Mouse (Mus musculus) heart, embryonic 14.5 days (tissue): Measurements from ENCODE around the gene Vps53. TPM values are rescaled to one million over a fixed set of nuclear protein-coding genes. Genes with fewer than 3 reads are reported as not detected.

Experiments used
- ATAC-seq: fragments of 200-750 bp; cut with Nextera tagmentation; 2 replicates; pipeline ENCODE4 v1.8.0; 2017; ENCODE audit warnings: low read depth, moderate TSS enrichment; ENCODE audit not compliant: insufficient number of reproducible peaks, insufficient read depth, low FRiP score
- H3K27ac ChIP-seq, 2 experiments: fragments of 200-500 bp in 1 of 2; fragments of 300-500 bp in 1 of 2; sonication (generic) in 1 of 2; replicated peaks in 1 of 2; 2 replicates each; pipeline ENCODE4 v1.5.1; 2012 to 2014; ENCODE audit warnings: low read depth in 2 of 2, low read length in 2 of 2, control low read depth in 1 of 2, mild to moderate bottlenecking in 1 of 2, mixed read lengths in 1 of 2; ENCODE audit not compliant: control insufficient read depth in 1 of 2, insufficient read depth in 1 of 2
- H3K27me3 ChIP-seq: fragments of 300-500 bp; sonication (generic); 2 replicates; pipeline ENCODE4 v1.6.1; 2014; ENCODE audit warnings: mild to moderate bottlenecking, low read length, control low read depth; ENCODE audit not compliant: control insufficient read depth, insufficient read depth
- H3K36me3 ChIP-seq: fragments of 300-500 bp; sonication (generic); 2 replicates; pipeline ENCODE4 v1.6.1; 2014; ENCODE audit warnings: mild to moderate bottlenecking, control low read depth, low read length, mixed read lengths; ENCODE audit not compliant: control insufficient read depth, insufficient read depth
- H3K4me1 ChIP-seq, 2 experiments: fragments of 200-500 bp in 1 of 2; fragments of 300-500 bp in 1 of 2; sonication (generic) in 1 of 2; 2 replicates each; pipeline ENCODE4 v1.6.1; 2012 to 2014; ENCODE audit warnings: low read length in 2 of 2, control low read depth in 1 of 2, mixed read lengths in 1 of 2; ENCODE audit not compliant: control insufficient read depth in 2 of 2, insufficient read depth in 2 of 2
- H3K4me2 ChIP-seq: fragments of 300-500 bp; sonication (generic); 2 replicates; pipeline ENCODE4 v1.6.1; 2014; ENCODE audit warnings: mild to moderate bottlenecking, low read length
- H3K4me3 ChIP-seq, 2 experiments: fragments of 200-500 bp in 1 of 2; fragments of 300-500 bp in 1 of 2; sonication (generic) in 1 of 2; 2 replicates each; pipeline ENCODE4 v1.5.1; 2012 to 2014; ENCODE audit warnings: low read length in 2 of 2, mild to moderate bottlenecking in 2 of 2, control low read depth in 1 of 2, low read depth in 1 of 2, moderate library complexity in 1 of 2; ENCODE audit not compliant: control insufficient read depth in 1 of 2, insufficient read depth in 1 of 2
- H3K9ac ChIP-seq: fragments of 300-500 bp; sonication (generic); 2 replicates; pipeline ENCODE4 v1.6.1; 2014; ENCODE audit warnings: mild to moderate bottlenecking, low read length
- H3K9me3 ChIP-seq: fragments of 300-500 bp; sonication (generic); 2 replicates; pipeline ENCODE4 v1.6.1; 2016; ENCODE audit warnings: low read length, control low read depth; ENCODE audit not compliant: control insufficient read depth
- WGBS: fragments of 180-500 bp; shearing (Covaris S2); extraction: QIAGEN DNeasy Blood & Tissue Kit; methylation state at CpG from one replicate; pipeline ENCODE4 v1.1.7; 2014; 5-methylcytosine and 5-hydroxymethylcytosine counted together
- polyA plus RNA-seq: library from polyadenylated mRNA; unstranded; fragments of >200 nt; fragmentation: Nextera tagmentation; extraction: Ambion mirVana; gene quantifications from 2 replicates; pipeline ENCODE4 v1.2.1, GENCODE M21; 2014

Gene Vps53
- polyA plus RNA-seq, 1 experiment from 2014 or later, result 32.5 TPM

DNA sequence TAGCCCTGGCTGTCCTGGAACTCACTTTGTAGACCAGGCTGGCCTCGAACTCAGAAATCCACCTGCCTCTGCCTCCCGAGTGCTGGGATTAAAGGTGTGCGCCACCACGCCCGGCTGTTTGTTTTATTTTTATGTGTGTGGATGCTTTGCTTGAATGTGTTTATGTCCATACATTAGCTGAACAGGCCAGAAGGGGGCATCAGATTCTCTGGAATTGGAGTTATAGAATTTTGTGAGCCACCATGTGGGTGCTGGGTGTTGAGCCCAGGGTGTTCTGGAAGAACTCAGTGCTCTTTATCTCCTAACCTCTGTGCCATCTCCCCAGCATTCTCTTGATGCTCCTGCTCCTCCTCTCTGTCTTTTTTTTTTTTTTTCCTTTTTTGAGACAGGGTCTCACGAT, 7.5 kb upstream of the Vps53 start:
- H3K9ac ChIP-seq, result no peak overlapping the region
- no peaks in the 10 kb centered on the region for H3K36me3 ChIP-seq
- H3K4me1 ChIP-seq, result no peaks in the 10 kb centered on the region
- no peak overlapping the region for H3K4me2 ChIP-seq
- no peak overlapping the region for H3K4me3 ChIP-seq
- H3K27me3 ChIP-seq, result no peaks in the 10 kb centered on the region
- 84% methylated on average over 6 of the region's 6 CpGs for WGBS
- no peak overlapping the region for H3K27ac ChIP-seq
- no peaks in the 10 kb centered on the region for H3K9me3 ChIP-seq
- ATAC-seq, result no peak

DNA sequence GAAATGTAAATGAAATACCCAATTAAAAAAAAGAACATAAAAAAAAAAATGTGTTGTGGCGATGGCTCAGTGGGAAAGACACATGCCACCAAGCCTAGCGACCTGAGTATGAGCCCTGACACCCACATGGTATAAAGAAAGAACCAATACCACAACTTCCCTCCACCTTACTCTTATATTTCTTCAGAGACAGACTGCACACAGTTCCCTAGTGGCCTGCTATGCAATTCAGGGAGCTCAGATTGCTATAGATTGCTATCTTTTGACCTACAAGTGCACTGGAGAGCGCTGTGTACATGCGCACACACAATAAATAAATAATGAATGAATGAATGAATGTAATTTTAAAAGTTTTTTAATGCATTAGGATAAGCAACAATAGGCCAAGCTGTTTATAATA, 4.3 kb upstream of the Vps53 start:
- Histone ChIP-seq H3K9ac (no peak overlapping the region), H3K4me1 (peaks cover 2 to 7% of the 10 kb centered on the region in 2 experiments), H3K9me3 (no peaks in the 10 kb centered on the region), H3K36me3 (no peaks in the 10 kb centered on the region), H3K27ac (no peak overlapping the region), H3K4me3 (no peak overlapping the region), H3K27me3 (no peaks in the 10 kb centered on the region), H3K4me2 (no peak overlapping the region)
- 88% methylated on average over 4 of the region's 4 CpGs for WGBS
- no peak for ATAC-seq

DNA sequence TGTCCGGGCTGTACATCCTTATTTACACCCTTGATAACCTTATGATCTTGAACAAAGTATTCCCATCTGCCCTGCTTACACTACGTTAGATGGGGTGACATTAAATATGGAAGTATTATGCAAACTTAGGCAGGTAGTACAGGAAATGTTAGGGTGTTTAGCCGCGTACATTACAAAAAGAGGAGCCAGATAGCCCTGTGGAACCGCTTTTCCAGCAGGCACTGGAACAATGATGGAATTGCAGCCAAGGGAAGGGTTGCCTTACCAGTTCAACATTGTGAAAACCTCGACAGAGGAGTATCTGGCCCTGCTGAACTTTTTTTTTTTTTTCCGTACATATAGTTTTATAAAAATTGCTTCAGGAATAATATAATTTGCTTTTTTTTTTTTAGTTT, 696 bp upstream of the Vps53 start:
- no peak for ATAC-seq
- peak overlapping the region in 1 of 2 experiments; percentile 35; a peak in 1 of 4 replicates for H3K27ac ChIP-seq
- WGBS, result 15% methylated on average over 7 of the region's 7 CpGs

DNA sequence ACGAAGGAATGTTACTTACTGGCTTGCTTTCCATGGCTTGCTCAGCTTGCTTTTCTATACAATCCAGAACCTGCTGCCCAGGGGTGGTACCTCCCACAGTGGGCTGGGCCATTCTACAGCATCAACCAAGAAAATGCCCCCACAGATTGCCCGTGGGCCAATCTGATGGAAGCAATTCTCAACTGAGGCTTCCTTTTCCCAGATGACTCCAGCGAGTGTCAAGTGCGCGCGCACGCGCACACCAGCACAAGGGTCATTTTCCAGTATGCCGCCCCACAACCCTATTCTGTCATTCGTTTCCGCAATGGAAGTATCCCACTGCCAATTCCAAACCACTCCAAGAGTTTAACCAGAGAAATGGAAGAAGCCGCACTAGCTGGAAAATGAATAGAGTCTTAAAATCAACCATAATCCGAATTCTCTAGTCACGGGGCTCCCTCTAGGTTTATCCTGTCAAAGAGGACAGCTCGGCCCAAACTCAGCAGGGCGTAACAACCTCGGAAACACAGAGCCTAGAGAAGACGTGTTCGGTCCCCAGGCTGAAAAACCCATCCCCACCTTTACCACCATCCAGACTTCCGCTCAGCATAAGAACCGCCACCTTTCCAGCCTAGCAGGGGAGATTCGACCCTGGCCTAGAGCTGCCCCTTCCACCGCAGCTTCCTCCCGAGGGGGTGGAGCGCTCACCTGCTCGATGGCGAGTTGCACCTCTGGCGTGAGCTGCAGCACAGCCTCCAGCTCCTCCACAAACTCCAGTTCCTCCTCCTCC, 537 bp downstream of the Vps53 start:
- ATAC-seq, result no peak; the same call in 1 of the 2 replicates
- Histone ChIP-seq H3K4me1 (peaks cover 2 to 13% of the 10 kb centered on the region in 2 experiments), H3K9me3 (no peaks in the 10 kb centered on the region), H3K9ac (peak overlapping the region; percentile 79), H3K4me2 (peak overlapping the region; percentile 95), H3K27ac (peak overlapping the region; percentile 44 to 60), H3K36me3 (peaks cover 11% of the 10 kb centered on the region), H3K4me3 (peak overlapping the region; percentile 65 to 85), H3K27me3 (no peaks in the 10 kb centered on the region)
- WGBS, result 1% methylated on average over 28 of the region's 28 CpGs

More for the DNA sequence above, 696 bp upstream of the Vps53 start:
- H3K4me3 ChIP-seq, result peak overlapping the region; percentile 65 to 85
- H3K4me1 ChIP-seq, result peaks cover 2 to 13% of the 10 kb centered on the region in 2 experiments
- peak overlapping the region; percentile 79 for H3K9ac ChIP-seq
- no peaks in the 10 kb centered on the region for H3K27me3 ChIP-seq
- H3K36me3 ChIP-seq, result 0 out of 2 replicates have a peak, but pooled peaks cover 6% of the 10 kb centered on the region
- peak overlapping the region; percentile 95 for H3K4me2 ChIP-seq
- H3K9me3 ChIP-seq, result no peaks in the 10 kb centered on the region

DNA sequence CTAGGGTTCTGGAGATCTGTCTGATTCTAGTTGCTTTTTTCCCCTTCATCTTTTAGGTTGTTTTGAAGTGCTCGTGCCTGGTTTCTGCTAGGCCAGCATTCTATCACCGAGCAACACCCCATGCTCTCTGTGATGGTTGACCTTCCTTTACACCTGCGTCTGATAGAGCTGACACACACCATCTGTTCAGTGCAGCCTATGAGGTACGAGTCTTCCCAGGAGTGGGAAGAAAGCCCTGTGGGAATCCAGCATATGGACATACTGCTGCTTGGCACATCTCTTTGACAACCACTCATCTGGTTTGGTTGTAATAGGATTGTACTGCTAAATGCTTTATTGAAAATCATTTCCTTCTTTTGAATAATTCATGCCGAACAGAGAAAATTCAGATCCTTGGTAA, 9.2 kb downstream of the Vps53 start:
- WGBS, result 68% methylated on average over 5 of the region's 5 CpGs
- H3K4me3 ChIP-seq, result no peak overlapping the region
- peaks cover 26% of the 10 kb centered on the region for H3K36me3 ChIP-seq
- no peak for ATAC-seq
- no peaks in the 10 kb centered on the region for H3K27me3 ChIP-seq
- no peak overlapping the region for H3K27ac ChIP-seq
- no peaks in the 10 kb centered on the region for H3K9me3 ChIP-seq
- no peak overlapping the region for H3K9ac ChIP-seq
- no peaks in the 10 kb centered on the region for H3K4me1 ChIP-seq
- H3K4me2 ChIP-seq, result no peak overlapping the region

DNA sequence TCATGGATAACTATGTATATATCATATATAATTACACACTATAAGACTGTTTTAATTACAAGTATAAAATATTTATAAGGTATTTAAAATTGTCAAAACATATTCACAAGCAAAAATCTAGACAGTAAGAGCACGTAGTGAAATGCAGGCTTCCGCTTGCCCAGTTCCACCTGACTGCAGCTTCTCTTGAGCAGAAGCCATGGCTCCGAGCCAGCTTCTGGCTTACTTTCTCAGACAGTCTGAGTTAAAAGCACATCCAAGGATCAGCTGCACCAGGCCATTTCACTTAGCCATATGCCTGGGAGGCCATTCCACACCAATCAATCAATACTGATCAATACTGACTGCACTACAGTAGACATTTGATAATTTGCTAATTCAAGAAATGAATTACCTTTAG, 10.5 kb downstream of the Vps53 start:
- Histone ChIP-seq H3K27ac (no peak overlapping the region), H3K27me3 (no peaks in the 10 kb centered on the region), H3K4me3 (no peak overlapping the region), H3K4me1 (no peaks in the 10 kb centered on the region), H3K36me3 (peaks cover 23% of the 10 kb centered on the region), H3K9ac (no peak overlapping the region), H3K9me3 (no peaks in the 10 kb centered on the region), H3K4me2 (no peak overlapping the region)
- no peak for ATAC-seq
- WGBS, result 81% methylated on average over 3 of the region's 3 CpGs

DNA sequence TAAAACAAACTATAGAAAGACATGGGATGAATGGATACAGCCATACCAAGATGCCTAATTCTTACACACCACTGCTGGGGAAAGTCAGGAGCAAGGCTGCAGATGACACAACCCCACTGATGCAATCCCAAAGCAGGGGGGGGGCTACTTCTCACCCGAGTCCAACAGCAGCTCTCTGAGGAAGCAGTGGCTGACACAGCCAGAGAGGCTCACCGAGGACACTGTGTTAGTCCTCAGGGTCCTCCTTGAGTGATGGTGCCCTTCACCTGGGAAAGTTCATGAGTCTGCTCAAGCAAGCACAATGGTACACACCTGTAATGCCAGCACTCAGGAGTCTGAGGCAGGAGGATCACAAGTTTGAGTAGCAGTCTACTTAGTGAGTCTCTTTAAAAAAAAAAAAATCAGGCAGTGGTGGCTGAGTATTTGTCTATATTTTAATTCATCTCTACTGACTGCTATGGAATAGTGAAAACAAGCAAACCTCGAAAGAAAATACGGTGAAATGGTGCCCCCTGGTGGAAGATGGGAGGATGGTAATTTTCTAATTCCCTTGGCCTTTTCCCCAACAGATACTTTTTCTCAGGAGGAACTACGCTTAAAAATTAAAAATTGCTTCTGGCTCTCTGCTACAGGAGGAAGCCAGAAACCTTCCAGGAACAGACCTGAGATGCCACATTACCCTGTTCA, 12.2 kb downstream of the Vps53 start:
- no peak overlapping the region for H3K9ac ChIP-seq
- H3K4me1 ChIP-seq, result no peaks in the 10 kb centered on the region
- no peaks in the 10 kb centered on the region for H3K27me3 ChIP-seq
- H3K9me3 ChIP-seq, result no peaks in the 10 kb centered on the region
- H3K4me3 ChIP-seq, result no peak overlapping the region
- H3K27ac ChIP-seq, result no peak overlapping the region
- 30% methylated on average over 5 of the region's 5 CpGs for WGBS
- peaks cover 24% of the 10 kb centered on the region for H3K36me3 ChIP-seq
- no peak for ATAC-seq
- H3K4me2 ChIP-seq, result no peak overlapping the region
